Mouse (Mus musculus) ES-E14 (cell line): ENCODE data around the gene Spag8. TPM values are rescaled to one million over a fixed set of nuclear protein-coding genes. Genes with fewer than 3 reads are reported as not detected.
A peak's percentile ranks its signal among the peaks of the same experiment; 100 is the strongest.

Experiments used
- DNase-seq: peaks from one replicate; pipeline ENCODE4 v3.0.0-alpha.2; 2013; ENCODE audit warnings: low read depth, low spot score
- H3K27ac ChIP-seq: 2 replicates; pipeline ENCODE4 v1.5.1; 2012; ENCODE audit warnings: low read depth, mild to moderate bottlenecking, low read length, moderate library complexity, mixed read lengths; ENCODE audit not compliant: poor library complexity, insufficient read depth, severe bottlenecking
- H3K36me3 ChIP-seq: 2 replicates; pipeline ENCODE4 v1.6.1; 2012; ENCODE audit warnings: mild to moderate bottlenecking, low read length, moderate library complexity, mixed read lengths; ENCODE audit not compliant: control insufficient read depth, poor library complexity, insufficient read depth, severe bottlenecking
- H3K4me1 ChIP-seq, 2 experiments: fragments of 150-350 bp in 1 of 2; sonication (generic) in 1 of 2; 2 replicates each; pipeline ENCODE4 v1.6.1; 2012; ENCODE audit warnings: low read length in 2 of 2, mild to moderate bottlenecking in 1 of 2, mixed read lengths in 1 of 2; ENCODE audit not compliant: control insufficient read depth in 2 of 2, insufficient read depth in 2 of 2, poor library complexity in 1 of 2
- H3K4me3 ChIP-seq, 2 experiments: fragments of 150-350 bp in 1 of 2; sonication (generic) in 1 of 2; 2 replicates each; pipeline ENCODE4 v1.5.1; 2012; ENCODE audit warnings: low read length in 2 of 2, low read depth in 1 of 2, mild to moderate bottlenecking in 1 of 2, mixed read lengths in 1 of 2; ENCODE audit not compliant: insufficient read depth in 1 of 2, poor library complexity in 1 of 2, severe bottlenecking in 1 of 2
- H3K9ac ChIP-seq: 2 replicates; pipeline ENCODE4 v1.6.1; 2012; ENCODE audit warnings: low read depth, mild to moderate bottlenecking, low read length, mixed read lengths; ENCODE audit not compliant: poor library complexity, insufficient read depth, severe bottlenecking
- H3K9me3 ChIP-seq: fragments of 150-350 bp; sonication (generic); 2 replicates; pipeline ENCODE4 v1.6.1; 2012; ENCODE audit warnings: low read depth, mild to moderate bottlenecking, low read length; ENCODE audit not compliant: control insufficient read depth, insufficient read depth
- CHD2 ChIP-seq: IDR thresholded peaks from 2 replicates; pipeline ENCODE4 v1.6.1; 2014; ENCODE audit warnings: mild to moderate bottlenecking, low read depth, low read length, inconsistent platforms
- HCFC1 ChIP-seq: IDR thresholded peaks from 2 replicates; pipeline ENCODE4 v1.6.1; 2012; ENCODE audit warnings: low read length, inconsistent platforms, borderline replicate concordance; ENCODE audit not compliant: insufficient read depth
- MAFK ChIP-seq: IDR thresholded peaks from 2 replicates; pipeline ENCODE4 v1.6.1; 2014; ENCODE audit warnings: mild to moderate bottlenecking, low read depth, low read length, inconsistent platforms; ENCODE audit not compliant: insufficient read depth
- ZC3H11A ChIP-seq: IDR thresholded peaks from 2 replicates; pipeline ENCODE4 v1.6.1; 2012; ENCODE audit warnings: low read depth, mild to moderate bottlenecking, inconsistent platforms, low read length, borderline replicate concordance
- ZNF384 ChIP-seq: IDR thresholded peaks from 2 replicates; pipeline ENCODE4 v1.6.1; 2012; ENCODE audit warnings: low read depth, low read length, inconsistent platforms
- in situ Hi-C, 2 experiments: fragments of 600-800 bp; cut with MboI; formaldehyde crosslinking; loops; one replicate each; pipeline ENCODE4 v1.15.1; 2025; ENCODE audit warnings: low sequenced_read_pairs in 2 of 2, inconsistent platforms in 1 of 2; ENCODE audit not compliant: unreplicated experiment in 2 of 2
- total RNA-seq: library from RNA; depleted of rRNA; stranded (reverse); fragments of 300-350 nt; gene quantifications from 2 replicates; pipeline ENCODE4 v1.2.3, GENCODE M21; 2012

Gene Spag8
- total RNA-seq, 1 experiment = 0.27 TPM

DNA sequence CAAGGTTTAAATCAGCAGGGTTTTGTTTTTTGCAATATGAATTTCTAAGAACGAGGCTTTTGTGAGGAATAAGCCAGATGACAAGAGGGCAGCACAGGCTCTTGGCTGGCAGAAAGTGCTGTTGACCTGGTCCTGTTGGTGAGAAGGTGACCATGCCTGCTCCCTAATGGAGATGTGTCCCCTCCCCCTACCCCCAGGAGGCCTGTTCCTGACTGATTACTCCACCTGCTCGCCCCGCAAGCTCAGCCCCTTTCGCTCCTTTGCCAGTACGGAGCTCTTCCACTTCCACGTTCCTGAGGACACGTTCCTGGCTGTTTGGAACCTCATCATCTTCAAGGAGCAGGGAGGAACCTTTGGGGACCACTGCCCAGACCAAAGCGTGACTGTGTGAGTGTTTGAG is 20.3 kb upstream of the Spag8 start:
- Histone ChIP-seq H3K4me3 (no peak overlapping the region), H3K4me1 (peaks cover 2 to 4% of the 10 kb centered on the region in 2 experiments; a peak in 1 of 4 replicates), H3K27ac (no peak overlapping the region), H3K36me3 (no peaks in the 10 kb centered on the region; the same call in 1 of the 2 replicates), H3K9ac (no peak overlapping the region), H3K9me3 (no peaks in the 10 kb centered on the region)
- in situ Hi-C loops = no loop called here
- TF ChIP-seq HCFC1 (no peak), MAFK (no peak), ZNF384 (no peak), ZC3H11A (no peak), CHD2 (no peak)
- no peak for DNase-seq

DNA sequence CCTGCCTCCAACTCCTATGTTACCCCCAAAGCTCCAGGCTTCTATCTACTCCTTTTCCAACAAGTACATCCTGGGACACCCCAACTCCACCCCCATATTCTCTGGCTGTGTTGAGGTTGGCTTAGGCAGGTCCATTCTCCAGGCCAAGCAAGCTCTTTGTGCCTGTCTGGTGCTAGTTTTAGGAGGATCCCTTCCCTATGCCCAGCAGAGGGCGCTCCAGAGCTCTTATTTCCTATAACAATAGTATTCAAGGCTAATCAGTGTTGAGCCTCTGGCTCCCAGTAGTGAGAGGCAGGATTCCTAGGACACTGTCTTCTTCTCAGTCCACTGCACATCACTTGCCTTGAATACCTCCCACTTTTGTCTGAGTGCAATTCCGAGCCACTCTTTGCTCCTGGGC is 18.7 kb upstream of the Spag8 start:
- no peaks in the 10 kb centered on the region for H3K9me3 ChIP-seq
- TF ChIP-seq MAFK = no peak
- no peak for TF ChIP-seq CHD2
- TF ChIP-seq ZNF384 = no peak
- no peak for TF ChIP-seq ZC3H11A
- TF ChIP-seq HCFC1 = no peak
- H3K4me3 ChIP-seq = no peak overlapping the region
- no peak overlapping the region for H3K9ac ChIP-seq
- DNase-seq = peak; percentile 94
- in situ Hi-C loops = no loop called here
- peaks cover 2 to 4% of the 10 kb centered on the region in 2 experiments; a peak in 1 of 4 replicates for H3K4me1 ChIP-seq
- H3K27ac ChIP-seq = no peak overlapping the region
- H3K36me3 ChIP-seq = no peaks in the 10 kb centered on the region; the same call in 1 of the 2 replicates

DNA sequence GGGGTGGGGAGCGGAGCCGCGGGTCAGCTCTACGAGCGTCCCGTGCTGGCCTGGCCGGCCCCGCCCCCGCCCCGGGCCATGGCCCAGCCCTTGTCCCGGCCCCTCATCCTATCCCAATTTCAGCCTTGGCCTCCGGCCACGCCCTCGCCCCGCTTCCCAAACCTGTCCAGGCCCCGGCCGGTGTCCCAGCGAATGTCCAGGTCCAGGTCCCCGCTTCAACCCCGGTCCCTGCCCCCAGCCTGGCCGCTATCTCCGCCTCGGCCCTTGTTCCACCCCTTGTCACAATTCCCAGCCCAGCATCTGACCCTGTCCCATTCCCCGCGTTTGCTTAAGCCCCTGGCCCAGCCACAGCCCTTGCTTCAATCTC is 16.0 kb upstream of the Spag8 start:
- Histone ChIP-seq H3K36me3 (no peaks in the 10 kb centered on the region; the same call in 1 of the 2 replicates), H3K9ac (peak overlapping the region; percentile 65), H3K4me1 (peaks cover 0 to 2% of the 10 kb centered on the region in 2 experiments; a peak in 1 of 4 replicates), H3K9me3 (no peaks in the 10 kb centered on the region), H3K4me3 (peak overlapping the region; percentile 69 to 73), H3K27ac (no peak overlapping the region)
- in situ Hi-C loops = no loop called here
- DNase-seq = no peak
- TF ChIP-seq ZC3H11A = no peak

DNA sequence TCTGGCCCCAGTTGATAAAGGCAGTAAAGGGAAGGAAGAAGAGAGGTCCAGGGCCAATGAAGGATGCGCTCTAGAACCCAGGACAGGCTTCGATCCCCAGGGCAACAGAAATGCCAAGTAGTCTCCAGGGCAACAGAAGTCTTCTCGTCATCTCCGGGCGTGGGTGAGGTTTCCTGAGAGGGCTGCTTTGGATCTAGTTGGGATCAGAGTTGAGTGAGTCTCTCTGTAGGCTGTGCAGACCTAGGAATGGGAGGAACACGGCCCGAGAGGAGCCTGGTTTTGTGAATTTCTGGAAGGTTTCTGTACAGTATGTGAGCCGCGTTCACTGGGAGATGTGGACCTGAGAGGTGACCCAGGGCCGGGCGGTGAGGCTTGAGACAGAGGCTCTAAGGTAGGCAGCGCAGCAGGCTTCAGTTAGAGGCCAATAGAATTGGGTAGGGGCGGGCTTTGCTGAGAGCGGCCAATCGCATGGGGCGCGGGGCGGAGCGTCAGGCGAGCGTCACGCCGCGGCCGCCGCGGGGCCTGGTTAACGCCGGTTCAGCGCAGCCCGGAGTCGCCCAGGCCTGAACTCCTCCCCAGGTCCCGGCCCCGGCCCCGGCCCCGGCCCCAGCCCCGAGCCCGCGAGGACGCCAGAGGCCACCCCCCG is 15.5 kb upstream of the Spag8 start, which contains the start of the genes Tmem8b and Fam221b:
Gene Tmem8b, plus strand, starts transcription at position 190 of the 646 bp plus-strand sequence.
Gene Fam221b, minus strand, starts transcription at position 364 of the 646 bp plus-strand sequence.
- peak within 1 kb of the TSS; percentile 69 to 73 for H3K4me3 ChIP-seq
- no peaks in the 10 kb centered on the region for H3K9me3 ChIP-seq
- H3K27ac ChIP-seq = no peak within 1 kb of the TSS
- in situ Hi-C loops = no loop called here
- H3K36me3 ChIP-seq = no peaks in the 10 kb centered on the region
- DNase-seq = peak; percentile 79
- peak within 1 kb of the TSS; percentile 65 for H3K9ac ChIP-seq
- TF ChIP-seq CHD2 (no peak), ZNF384 (no peak), HCFC1 (no peak), MAFK (no peak), ZC3H11A (no peak)
- H3K4me1 ChIP-seq = peaks cover 0 to 2% of the 10 kb centered on the region in 2 experiments; a peak in 1 of 4 replicates

DNA sequence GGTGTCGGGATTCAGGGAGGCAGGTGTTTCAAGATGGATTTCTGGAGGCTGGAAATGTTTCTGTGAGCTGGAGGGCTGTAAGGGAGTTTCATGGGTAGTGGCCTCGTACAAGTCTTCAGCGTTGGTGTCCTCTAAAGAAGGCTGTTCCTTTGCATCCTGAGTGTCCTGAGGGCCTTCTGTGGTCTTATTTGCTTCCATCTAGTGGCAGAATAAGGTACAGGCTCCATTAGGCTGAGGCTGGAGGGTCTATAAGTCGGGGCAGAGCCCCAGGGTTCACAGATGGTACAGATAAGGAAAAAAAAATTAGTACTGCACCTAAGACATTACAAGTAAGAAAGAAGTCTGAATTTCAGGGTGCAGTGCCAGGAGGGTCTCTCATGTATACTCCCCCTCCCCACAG is 13.0 kb upstream of the Spag8 start:
- no peaks in the 10 kb centered on the region for H3K36me3 ChIP-seq
- no peak overlapping the region for H3K4me3 ChIP-seq
- no peak overlapping the region for H3K27ac ChIP-seq
- no peaks in the 10 kb centered on the region for H3K9me3 ChIP-seq
- TF ChIP-seq ZC3H11A (0 out of 2 replicates have a peak, but pooled peaks have one; percentile 22), ZNF384 (no peak; the same call in 1 of the 2 replicates)
- no peak overlapping the region for H3K9ac ChIP-seq
- H3K4me1 ChIP-seq = peaks cover 0 to 2% of the 10 kb centered on the region in 2 experiments; a peak in 1 of 4 replicates
- no peak for DNase-seq
- in situ Hi-C loops = no loop called here
